Mouse (Mus musculus) limb, embryonic 14.5 days (tissue): ENCODE measurements around the gene Cdk16. TPM values are rescaled to one million over a fixed set of nuclear protein-coding genes. Genes with fewer than 3 reads are reported as not detected.
"Not testable (repeated sequence)": the region's sequence is repeated elsewhere in the genome, so short reads cannot be mapped to it uniquely, and the experiment has no call there.

Source experiments
- ATAC-seq: fragments of 200-750 bp; cut with Nextera tagmentation; 2 replicates; pipeline ENCODE4 v1.8.0; 2017; ENCODE audit warnings: low read depth, moderate number of reproducible peaks, moderate TSS enrichment; ENCODE audit not compliant: low FRiP score
- DNase-seq: peaks from one replicate; pipeline ENCODE4 v3.0.0-alpha.2; 2015; ENCODE audit warnings: low spot score
- H3K27ac ChIP-seq: fragments of 300-500 bp; sonication (generic); replicated peaks from 2 replicates; pipeline ENCODE4 v1.5.1; 2014; ENCODE audit warnings: low read depth, mild to moderate bottlenecking, low read length, moderate library complexity, mixed read lengths
- H3K27me3 ChIP-seq: fragments of 300-500 bp; sonication (generic); 2 replicates; pipeline ENCODE4 v1.6.1; 2014; ENCODE audit warnings: low read length, mixed read lengths; ENCODE audit not compliant: control insufficient read depth, insufficient read depth
- H3K36me3 ChIP-seq: fragments of 300-500 bp; sonication (generic); 2 replicates; pipeline ENCODE4 v1.6.1; 2014; ENCODE audit warnings: mild to moderate bottlenecking, low read length, moderate library complexity, mixed read lengths; ENCODE audit not compliant: control insufficient read depth, insufficient read depth
- H3K4me1 ChIP-seq: fragments of 300-500 bp; sonication (generic); 2 replicates; pipeline ENCODE4 v1.6.1; 2014; ENCODE audit warnings: antibody characterized with exemption, low read length, mixed read lengths; ENCODE audit not compliant: control insufficient read depth, insufficient read depth
- H3K4me2 ChIP-seq: fragments of 300-500 bp; sonication (generic); replicated peaks from 2 replicates; pipeline ENCODE4 v1.6.1; 2014; ENCODE audit warnings: low read depth, mild to moderate bottlenecking, low read length, moderate library complexity; ENCODE audit not compliant: severe bottlenecking
- H3K4me3 ChIP-seq: fragments of 300-500 bp; sonication (generic); replicated peaks from 2 replicates; pipeline ENCODE4 v1.5.1; 2014; ENCODE audit warnings: low read length
- H3K9ac ChIP-seq: fragments of 300-500 bp; sonication (generic); 2 replicates; pipeline ENCODE4 v1.6.1; 2014; ENCODE audit warnings: mild to moderate bottlenecking, low read depth, low read length, moderate library complexity; ENCODE audit not compliant: severe bottlenecking
- H3K9me3 ChIP-seq: fragments of 300-500 bp; sonication (generic); 2 replicates; pipeline ENCODE4 v1.6.1; 2016; ENCODE audit warnings: low read length; ENCODE audit not compliant: control insufficient read depth
- POLR2A ChIP-seq: fragments of 200-500 bp; IDR thresholded peaks from 2 replicates; pipeline ENCODE4 v1.8.0; 2012; ENCODE audit warnings: inconsistent platforms, mild to moderate bottlenecking, moderate library complexity, borderline replicate concordance; ENCODE audit not compliant: insufficient read depth, insufficient read length; ENCODE audit errors: extremely low read depth
- WGBS: fragments of 180-500 bp; shearing (Covaris S2); extraction: QIAGEN DNeasy Blood & Tissue Kit; methylation state at CpG from one replicate; pipeline ENCODE4 v1.1.7; 2014; 5-methylcytosine and 5-hydroxymethylcytosine counted together
- polyA plus RNA-seq, 2 experiments: library from polyadenylated mRNA; depleted of rRNA in 1 of 2; stranded (reverse) in 1 of 2; unstranded in 1 of 2; fragments of >200 nt; fragmentation: Nextera tagmentation in 1 of 2; extraction: Ambion mirVana in 1 of 2; gene quantifications; 2 replicates each; pipeline versions ENCODE4 v1.2.1 to v1.2.3; 2012 to 2014

Gene Cdk16
- polyA plus RNA-seq, 2 experiments: 102 to 256 TPM

- Histone ChIP-seq H3K9ac (peak overlapping the region; percentile 65), H3K27me3 (no peaks in the 10 kb centered on the region), H3K27ac (peak overlapping the region; percentile 92), H3K4me2 (peak overlapping the region; percentile 43), H3K36me3 (peaks cover 3% of the 10 kb centered on the region; the same call in 1 of the 2 replicates), H3K4me3 (peak overlapping the region; percentile 55), H3K9me3 (no peaks in the 10 kb centered on the region), H3K4me1 (no peaks in the 10 kb centered on the region)
- DNase-seq: peak; percentile 79
- WGBS: 19% methylated on average over 32 of the region's 32 CpGs
- 0 out of 2 replicates have a peak, but pooled peaks have one; percentile 22 for TF ChIP-seq POLR2A
- peak; percentile 91 for ATAC-seq
Measured at GRCm38 (mm10) chrX:20704295-20705082, 16.7 kb downstream of the Cdk16 start.

GRCm38 (mm10) chrX:20705083-20705402 is 17.3 kb downstream of the Cdk16 start:
- Histone ChIP-seq H3K36me3 (no peaks in the 10 kb centered on the region), H3K9me3 (no peaks in the 10 kb centered on the region), H3K4me1 (no peaks in the 10 kb centered on the region), H3K27ac (peak overlapping the region; percentile 92; the same call in 1 of the 2 replicates), H3K4me3 (peak overlapping the region; percentile 55), H3K27me3 (no peaks in the 10 kb centered on the region), H3K9ac (peak overlapping the region; percentile 65; the same call in 1 of the 2 replicates), H3K4me2 (peak overlapping the region; percentile 43)
- no peak for TF ChIP-seq POLR2A
- 21% methylated on average over 3 of the region's 3 CpGs for WGBS
- no peak for ATAC-seq
- DNase-seq: no peak

- no peaks in the 10 kb centered on the region for H3K4me1 ChIP-seq
- 73% methylated on average over 5 of the region's 5 CpGs for WGBS
- no peak overlapping the region for H3K27ac ChIP-seq
- H3K4me3 ChIP-seq: no peak overlapping the region
- no peak overlapping the region for H3K9ac ChIP-seq
- DNase-seq (no peak), ATAC-seq (no peak)
- no peak overlapping the region for H3K4me2 ChIP-seq
- H3K27me3 ChIP-seq: no peaks in the 10 kb centered on the region
- no peaks in the 10 kb centered on the region for H3K36me3 ChIP-seq
- TF ChIP-seq POLR2A: no peak
- H3K9me3 ChIP-seq: no peaks in the 10 kb centered on the region
Measured at GRCm38 (mm10) chrX:20728681-20729080, 40.9 kb downstream of the Cdk16 start.

GRCm38 (mm10) chrX:20730048-20730447 is 42.3 kb downstream of the Cdk16 start:
- not testable (repeated sequence) for DNase-seq, H3K9ac ChIP-seq, ATAC-seq, H3K27ac ChIP-seq, H3K4me3 ChIP-seq, H3K4me2 ChIP-seq, H3K4me1 ChIP-seq, H3K36me3 ChIP-seq, H3K27me3 ChIP-seq, H3K9me3 ChIP-seq
- 52% methylated on average over 10 of the region's 10 CpGs for WGBS

- Histone ChIP-seq H3K4me2 (no peak overlapping the region), H3K27me3 (no peaks in the 10 kb centered on the region), H3K9ac (no peak overlapping the region), H3K9me3 (no peaks in the 10 kb centered on the region), H3K4me1 (no peaks in the 10 kb centered on the region), H3K36me3 (no peaks in the 10 kb centered on the region), H3K4me3 (no peak overlapping the region), H3K27ac (no peak overlapping the region)
- no peak for ATAC-seq
- 78% methylated on average over 4 of the region's 4 CpGs for WGBS
- no peak for DNase-seq
- TF ChIP-seq POLR2A: no peak
Measured at GRCm38 (mm10) chrX:20736479-20736878, 48.7 kb downstream of the Cdk16 start.

GRCm38 (mm10) chrX:20748829-20749228 is 61.1 kb downstream of the Cdk16 start:
- H3K27ac ChIP-seq: no peak overlapping the region
- DNase-seq (no peak), ATAC-seq (no peak)
- no peaks in the 10 kb centered on the region for H3K27me3 ChIP-seq
- no peaks in the 10 kb centered on the region for H3K9me3 ChIP-seq
- no peaks in the 10 kb centered on the region for H3K4me1 ChIP-seq
- 83% methylated on average over 2 of the region's 2 CpGs for WGBS
- H3K4me2 ChIP-seq: no peak overlapping the region
- no peak overlapping the region for H3K9ac ChIP-seq
- H3K4me3 ChIP-seq: no peak overlapping the region
- H3K36me3 ChIP-seq: no peaks in the 10 kb centered on the region
- no peak for TF ChIP-seq POLR2A

Other genes with a start within 250 kb of the Cdk16 start
- 0.20 TPM in 1 of 2 replicates, not detected in the other for gene Rgn, start 138.2 kb upstream of the Cdk16 start, polyA plus RNA-seq (2012; rRNA removed)
- gene Rgn, start 138.2 kb upstream of the Cdk16 start, polyA plus RNA-seq (2014; fragmentation: Nextera tagmentation; extraction: Ambion mirVana): 0.26 and 0.36 TPM in 2 replicates
- gene Rbm10, start 70.5 kb upstream of the Cdk16 start, polyA plus RNA-seq (2012; rRNA removed): 73.6 and 86.5 TPM in 2 replicates
- 51.7 and 56.8 TPM in 2 replicates for gene Rbm10, start 70.5 kb upstream of the Cdk16 start, polyA plus RNA-seq (2014; fragmentation: Nextera tagmentation; extraction: Ambion mirVana)
- gene Ndufb11, start 70.3 kb upstream of the Cdk16 start, polyA plus RNA-seq (2012; rRNA removed): 133 and 173 TPM in 2 replicates
- 249 and 262 TPM in 2 replicates for gene Ndufb11, start 70.3 kb upstream of the Cdk16 start, polyA plus RNA-seq (2014; fragmentation: Nextera tagmentation; extraction: Ambion mirVana)
- 246 and 331 TPM in 2 replicates for gene Uba1, start 29.6 kb upstream of the Cdk16 start, polyA plus RNA-seq (2012; rRNA removed)
- gene Uba1, start 29.6 kb upstream of the Cdk16 start, polyA plus RNA-seq (2014; fragmentation: Nextera tagmentation; extraction: Ambion mirVana): 181 and 183 TPM in 2 replicates
- 78.3 and 87.0 TPM in 2 replicates for gene Usp11, start 16.0 kb downstream of the Cdk16 start, polyA plus RNA-seq (2012; rRNA removed)
- 43.5 and 49.7 TPM in 2 replicates for gene Usp11, start 16.0 kb downstream of the Cdk16 start, polyA plus RNA-seq (2014; fragmentation: Nextera tagmentation; extraction: Ambion mirVana)
- 196 and 236 TPM in 2 replicates for gene Araf, start 109.9 kb downstream of the Cdk16 start, polyA plus RNA-seq (2012; rRNA removed)
- gene Araf, start 109.9 kb downstream of the Cdk16 start, polyA plus RNA-seq (2014; fragmentation: Nextera tagmentation; extraction: Ambion mirVana): 87.1 and 97.1 TPM in 2 replicates
- 37.2 and 40.5 TPM in 2 replicates for gene Timp1, start 182.2 kb downstream of the Cdk16 start, polyA plus RNA-seq (2012; rRNA removed)
- gene Timp1, start 182.2 kb downstream of the Cdk16 start, polyA plus RNA-seq (2014; fragmentation: Nextera tagmentation; extraction: Ambion mirVana): 38.1 and 39.1 TPM in 2 replicates
- gene Syn1, start 233.1 kb downstream of the Cdk16 start, polyA plus RNA-seq (2012; rRNA removed): 0.52 and 0.64 TPM in 2 replicates
- 0.22 and 0.23 TPM in 2 replicates for gene Syn1, start 233.1 kb downstream of the Cdk16 start, polyA plus RNA-seq (2014; fragmentation: Nextera tagmentation; extraction: Ambion mirVana)
- 20.1 and 24.7 TPM in 2 replicates for gene Cfp, start 243.6 kb downstream of the Cdk16 start, polyA plus RNA-seq (2012; rRNA removed)
- 6.6 and 7.2 TPM in 2 replicates for gene Cfp, start 243.6 kb downstream of the Cdk16 start, polyA plus RNA-seq (2014; fragmentation: Nextera tagmentation; extraction: Ambion mirVana)